Mouse (Mus musculus) heart, embryonic 11.5 days (tissue): ENCODE measurements around the gene Lce1c. TPM values are rescaled to one million over a fixed set of nuclear protein-coding genes. Genes with fewer than 3 reads are reported as not detected.

Experiments used
- ATAC-seq: fragments of 200-750 bp; cut with Nextera tagmentation; replicated peaks from 2 replicates; pipeline ENCODE4 v1.8.0; 2017; ENCODE audit warnings: moderate library complexity; ENCODE audit not compliant: insufficient number of reproducible peaks, low FRiP score, low TSS enrichment
- H3K27ac ChIP-seq: fragments of 300-500 bp; sonication (generic); 2 replicates; pipeline ENCODE4 v1.5.1; 2014; ENCODE audit warnings: mild to moderate bottlenecking, low read depth, low read length
- H3K27me3 ChIP-seq: fragments of 300-500 bp; sonication (generic); 2 replicates; pipeline ENCODE4 v1.6.1; 2014; ENCODE audit warnings: mild to moderate bottlenecking, low read length, mixed read lengths; ENCODE audit not compliant: control insufficient read depth, insufficient read depth
- H3K36me3 ChIP-seq: fragments of 300-500 bp; sonication (generic); 2 replicates; pipeline ENCODE4 v1.6.1; 2014; ENCODE audit warnings: mild to moderate bottlenecking, low read length, moderate library complexity, mixed read lengths; ENCODE audit not compliant: control insufficient read depth, insufficient read depth
- H3K4me1 ChIP-seq: fragments of 300-500 bp; sonication (generic); 2 replicates; pipeline ENCODE4 v1.6.1; 2014; ENCODE audit warnings: low read length; ENCODE audit not compliant: control insufficient read depth, insufficient read depth
- H3K4me2 ChIP-seq: fragments of 300-500 bp; sonication (generic); 2 replicates; pipeline ENCODE4 v1.6.1; 2014; ENCODE audit warnings: mild to moderate bottlenecking, moderate library complexity
- H3K4me3 ChIP-seq: fragments of 300-500 bp; sonication (generic); 2 replicates; pipeline ENCODE4 v1.5.1; 2014; ENCODE audit warnings: low read depth, low read length
- H3K9ac ChIP-seq: fragments of 300-500 bp; sonication (generic); 2 replicates; pipeline ENCODE4 v1.6.1; 2014; ENCODE audit warnings: mild to moderate bottlenecking, low read depth, low read length, moderate library complexity
- H3K9me3 ChIP-seq: fragments of 300-500 bp; sonication (generic); replicated peaks from 2 replicates; pipeline ENCODE4 v1.6.1; 2016; ENCODE audit warnings: low read length; ENCODE audit not compliant: control insufficient read depth
- WGBS: fragments of 180-500 bp; shearing (Covaris S2); extraction: QIAGEN DNeasy Blood & Tissue Kit; methylation state at CpG from one replicate; pipeline ENCODE4 v1.1.7; 2014; ENCODE audit not compliant: insufficient replicate concordance; 5-methylcytosine and 5-hydroxymethylcytosine counted together
- polyA plus RNA-seq: library from polyadenylated mRNA; unstranded; fragments of >200 nt; fragmentation: Nextera tagmentation; extraction: Ambion mirVana; gene quantifications from 2 replicates; pipeline ENCODE4 v1.2.1, GENCODE M21; 2014

The Lce1c gene
- polyA plus RNA-seq, 1 experiment from 2014 or later = not detected

DNA sequence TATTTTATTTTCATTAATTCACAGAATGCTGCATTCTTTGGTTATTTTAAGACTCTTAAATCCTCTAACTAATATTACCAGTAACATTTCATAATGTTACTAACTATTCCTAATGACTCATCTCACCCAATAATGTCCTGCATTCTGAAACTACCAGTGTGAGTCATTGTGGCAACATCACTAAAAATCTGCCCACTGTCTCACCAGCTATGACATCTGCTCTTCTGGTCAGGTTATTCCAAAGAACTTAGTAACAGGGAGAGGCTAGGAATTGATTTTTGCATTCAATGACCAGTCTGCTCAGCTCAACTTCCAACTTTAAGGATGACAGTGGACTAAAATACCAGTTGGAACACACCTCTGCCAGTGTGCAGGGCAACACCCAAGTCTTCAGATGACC is 12.6 kb downstream of the Lce1c start:
- no peaks in the 10 kb centered on the region for H3K4me1 ChIP-seq
- H3K9me3 ChIP-seq = no peaks in the 10 kb centered on the region
- no peaks in the 10 kb centered on the region for H3K36me3 ChIP-seq
- no peak overlapping the region for H3K4me2 ChIP-seq
- no peak overlapping the region for H3K4me3 ChIP-seq
- H3K27me3 ChIP-seq = no peaks in the 10 kb centered on the region
- H3K27ac ChIP-seq = no peak overlapping the region
- no peak overlapping the region for H3K9ac ChIP-seq
- no peak for ATAC-seq

- Histone ChIP-seq H3K27ac (no peak overlapping the region), H3K9me3 (no peaks in the 10 kb centered on the region), H3K36me3 (no peaks in the 10 kb centered on the region), H3K27me3 (no peaks in the 10 kb centered on the region), H3K4me2 (no peak overlapping the region), H3K4me3 (no peak overlapping the region), H3K4me1 (no peaks in the 10 kb centered on the region), H3K9ac (no peak overlapping the region)
- ATAC-seq = no peak
- WGBS = 33% methylated on average over 1 of the region's 1 CpGs
Measured at GRCm38 (mm10) chr3:92694613-92695012, 15.6 kb downstream of the Lce1c start.

- H3K4me3 ChIP-seq = no peak within 1 kb of the TSS
- H3K27ac ChIP-seq = no peak within 1 kb of the TSS
- H3K27me3 ChIP-seq = no peaks in the 10 kb centered on the region
- 83% methylated on average over 2 of the region's 2 CpGs for WGBS
- no peaks in the 10 kb centered on the region for H3K9me3 ChIP-seq
- H3K9ac ChIP-seq = no peak within 1 kb of the TSS
- no peaks in the 10 kb centered on the region for H3K4me1 ChIP-seq
- no peak for ATAC-seq
- no peak within 1 kb of the TSS for H3K4me2 ChIP-seq
- H3K36me3 ChIP-seq = no peaks in the 10 kb centered on the region
Measured at GRCm38 (mm10) chr3:92708974-92709373, 29.9 kb downstream of the Lce1c start, which contains the start of gene Lce1e. Gene Lce1e, minus strand, starts transcription at chr3:92709074.

- no peak overlapping the region for H3K4me3 ChIP-seq
- no peak overlapping the region for H3K27ac ChIP-seq
- H3K9me3 ChIP-seq = no peaks in the 10 kb centered on the region
- no peaks in the 10 kb centered on the region for H3K36me3 ChIP-seq
- no peak overlapping the region for H3K9ac ChIP-seq
- no peak overlapping the region for H3K4me2 ChIP-seq
- no peaks in the 10 kb centered on the region for H3K4me1 ChIP-seq
- no peak for ATAC-seq
- no peaks in the 10 kb centered on the region for H3K27me3 ChIP-seq
Measured at GRCm38 (mm10) chr3:92715122-92715521, 36.1 kb downstream of the Lce1c start.

- ATAC-seq = no peak
- Histone ChIP-seq H3K9ac (no peak within 1 kb of the TSS), H3K9me3 (no peaks in the 10 kb centered on the region), H3K27ac (no peak within 1 kb of the TSS), H3K36me3 (no peaks in the 10 kb centered on the region), H3K4me1 (no peaks in the 10 kb centered on the region), H3K27me3 (no peaks in the 10 kb centered on the region), H3K4me2 (no peak within 1 kb of the TSS), H3K4me3 (no peak within 1 kb of the TSS)
- WGBS = 63% methylated on average over 3 of the region's 3 CpGs
Measured at GRCm38 (mm10) chr3:92720250-92720649, 41.2 kb downstream of the Lce1c start, which contains the start of gene Lce1f. Gene Lce1f, minus strand, starts transcription at chr3:92720350.

DNA sequence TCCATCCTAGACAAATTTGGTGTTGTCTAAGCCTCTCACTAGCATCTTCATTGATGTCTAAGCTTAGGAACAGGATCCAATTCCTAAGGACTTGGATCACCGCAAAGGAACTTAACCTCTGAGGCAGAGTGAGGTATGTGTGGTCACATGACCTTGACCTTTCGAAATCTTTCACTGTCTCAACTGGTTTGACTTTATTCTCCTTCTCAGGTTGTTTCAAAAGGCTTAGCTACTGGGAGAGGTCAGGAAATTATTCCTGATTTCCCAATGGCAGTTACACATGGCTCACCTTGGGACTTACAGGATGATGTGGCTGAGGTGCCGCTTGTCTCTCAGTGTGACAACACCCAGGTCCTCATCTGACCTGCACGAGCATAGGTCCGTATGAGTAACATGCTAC is 43.6 kb downstream of the Lce1c start:
- Histone ChIP-seq H3K27ac (no peak overlapping the region), H3K4me1 (no peaks in the 10 kb centered on the region), H3K9me3 (no peaks in the 10 kb centered on the region), H3K4me3 (no peak overlapping the region), H3K27me3 (no peaks in the 10 kb centered on the region), H3K36me3 (no peaks in the 10 kb centered on the region), H3K4me2 (no peak overlapping the region), H3K9ac (no peak overlapping the region)
- ATAC-seq = no peak
- 80% methylated on average over 5 of the region's 5 CpGs for WGBS

Other genes starting within 250 kb of the Lce1c start
- gene Gm9774, start 249.8 kb upstream of the Lce1c start, polyA plus RNA-seq = 5.3 and 5.4 TPM in 2 replicates
- gene Sprr2k, start 246.7 kb upstream of the Lce1c start, polyA plus RNA-seq = not detected in 2 replicates
- not detected in 2 replicates for gene Sprr1b, start 240.5 kb upstream of the Lce1c start, polyA plus RNA-seq
- not detected in 2 replicates for gene Sprr3, start 220.5 kb upstream of the Lce1c start, polyA plus RNA-seq
- 0.48 and 0.74 TPM in 2 replicates for gene Sprr1a, start 193.4 kb upstream of the Lce1c start, polyA plus RNA-seq
- gene Sprr4, start 178.8 kb upstream of the Lce1c start, polyA plus RNA-seq = not detected in 2 replicates
- not detected in 2 replicates for gene 2310046K23Rik, start 144.7 kb upstream of the Lce1c start, polyA plus RNA-seq
- not detected in 2 replicates for gene Ivl, start 105.5 kb upstream of the Lce1c start, polyA plus RNA-seq
- not detected in 2 replicates for gene Smcp, start 90.2 kb upstream of the Lce1c start, polyA plus RNA-seq
- gene 2210017I01Rik, start 71.8 kb upstream of the Lce1c start, polyA plus RNA-seq = not detected in 2 replicates
- not detected in 2 replicates for gene Lce6a, start 57.6 kb upstream of the Lce1c start, polyA plus RNA-seq
- gene Lce1a1, start 30.9 kb upstream of the Lce1c start, polyA plus RNA-seq = not detected in 2 replicates
- gene Lce1b, start 22.3 kb upstream of the Lce1c start, polyA plus RNA-seq = not detected in 2 replicates
- gene Lce1a2, start 8.9 kb upstream of the Lce1c start, polyA plus RNA-seq = not detected in 2 replicates
- not detected in 2 replicates for gene Lce1d, start 8.0 kb downstream of the Lce1c start, polyA plus RNA-seq
- not detected in 2 replicates for gene Lce1e, start 29.8 kb downstream of the Lce1c start, polyA plus RNA-seq
- gene Lce1f, start 41.1 kb downstream of the Lce1c start, polyA plus RNA-seq = not detected in 2 replicates
- gene Gm38119, start 59.8 kb downstream of the Lce1c start, polyA plus RNA-seq = not detected in 2 replicates
- not detected in 2 replicates for gene Lce1g, start 73.1 kb downstream of the Lce1c start, polyA plus RNA-seq
- gene Lce1h, start 85.8 kb downstream of the Lce1c start, polyA plus RNA-seq = not detected in 2 replicates
- gene Lce1i, start 99.7 kb downstream of the Lce1c start, polyA plus RNA-seq = not detected in 2 replicates
- gene Lce1j, start 111.3 kb downstream of the Lce1c start, polyA plus RNA-seq = not detected in 2 replicates
- not detected in 2 replicates for gene Lce1k, start 128.6 kb downstream of the Lce1c start, polyA plus RNA-seq
- gene Kprp, start 148.0 kb downstream of the Lce1c start, polyA plus RNA-seq = not detected in 2 replicates
- gene Lce1l, start 172.0 kb downstream of the Lce1c start, polyA plus RNA-seq = not detected in 2 replicates
- gene 2310050C09Rik, start 191.0 kb downstream of the Lce1c start, polyA plus RNA-seq = not detected in 2 replicates
- gene Lce3a, start 247.0 kb downstream of the Lce1c start, polyA plus RNA-seq = not detected in 2 replicates